Mouse (Mus musculus): ENCODE measurements around the gene Ildr2. TPM values are rescaled to one million over a fixed set of nuclear protein-coding genes. Genes with fewer than 3 reads are reported as not detected.

Gene Ildr2
- total RNA-seq (2023): 1.0 TPM

DNA sequence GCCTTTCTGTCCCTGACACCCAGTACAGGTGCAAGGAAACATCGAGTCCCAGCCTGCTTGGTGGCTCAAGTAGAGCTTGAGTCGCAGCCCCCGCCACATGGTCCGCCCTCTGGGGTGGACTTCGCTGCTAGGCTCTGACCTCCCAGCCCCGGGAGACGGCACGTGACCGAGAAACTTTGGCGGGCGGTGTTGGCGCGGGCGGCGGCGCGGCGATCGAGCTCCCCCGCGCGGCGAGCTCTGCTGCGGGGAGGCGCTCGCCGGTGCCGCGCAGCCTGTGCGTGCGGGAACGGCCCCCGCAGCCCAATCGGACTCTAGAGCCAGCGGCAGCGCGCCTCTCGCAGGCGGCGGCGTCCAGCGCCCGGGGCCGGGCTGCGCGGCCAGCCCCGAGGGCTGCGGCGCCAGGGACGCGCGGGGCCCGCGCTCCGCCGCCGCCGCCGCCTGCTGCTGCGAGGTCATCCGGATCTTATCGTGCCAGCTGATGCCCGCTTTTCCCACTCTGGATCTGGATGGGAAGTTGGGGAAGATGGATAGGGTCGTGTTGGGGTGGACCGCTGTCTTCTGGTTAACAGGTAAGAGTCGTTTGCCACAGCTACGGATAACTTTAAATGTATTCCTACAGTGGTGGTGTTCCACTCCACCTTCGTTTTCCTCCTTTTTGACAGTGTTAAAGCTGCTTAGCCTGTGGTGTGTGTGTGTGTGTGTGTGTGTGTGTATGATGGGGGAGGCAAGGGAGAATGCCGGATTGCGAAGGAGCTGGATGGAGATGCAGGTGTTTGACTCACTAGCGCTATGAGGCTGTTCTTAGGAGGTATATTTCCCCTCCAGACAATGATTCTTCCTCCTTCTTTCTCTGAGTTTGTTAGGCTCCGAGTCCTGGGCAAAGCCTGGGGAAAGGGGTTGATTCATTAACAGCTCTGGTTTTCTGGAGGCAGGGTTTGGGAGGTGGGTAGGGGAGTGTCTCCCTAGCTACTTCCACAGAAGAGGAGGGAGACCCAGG is at the start of gene Ildr2:
TSS of gene Ildr2 (plus strand) at position 242 of the 997 bp plus-strand sequence.

DNA sequence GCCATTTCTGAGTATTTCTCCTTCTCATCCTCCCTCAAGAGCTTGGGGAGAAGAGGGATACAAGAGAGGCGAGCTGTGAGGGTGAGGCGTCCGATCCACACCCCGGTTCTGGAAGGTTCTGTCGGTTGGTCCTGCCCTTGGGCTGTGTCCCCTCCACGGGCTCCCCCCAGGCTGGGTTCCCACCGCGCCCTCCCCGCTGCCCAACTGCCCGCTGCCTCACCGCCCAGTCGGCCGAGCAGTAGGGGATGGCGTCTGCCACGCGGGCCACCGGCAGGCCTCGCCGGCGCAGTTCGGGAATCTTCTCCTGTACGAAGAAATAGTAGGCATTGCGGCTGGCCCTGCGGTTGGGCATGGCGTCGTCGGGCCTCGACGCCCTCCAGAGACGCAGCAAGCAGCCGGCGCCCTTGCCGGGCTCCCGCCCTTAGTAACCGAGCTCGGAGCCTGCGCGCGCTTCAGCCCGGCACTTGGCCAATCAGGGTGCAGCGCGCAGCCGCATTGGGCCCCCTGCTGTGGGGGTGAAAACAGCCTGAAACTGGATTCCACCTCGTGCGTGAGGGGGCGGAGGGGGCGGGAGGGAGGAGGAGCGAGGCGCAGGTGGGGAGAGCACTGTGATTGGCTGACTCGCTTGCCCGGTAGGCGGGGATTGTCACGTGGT is 15.5 kb upstream of the Ildr2 start, which contains the start of gene Mael:
TSS of gene Mael (minus strand) at position 433 of the 655 bp plus-strand sequence.

Other genes with a start within 250 kb of the Ildr2 start
- not detected for gene Dusp27, start 126.2 kb upstream of the Ildr2 start, total RNA-seq (2023)
- gene Gpa33, start 123.9 kb upstream of the Ildr2 start, total RNA-seq (2023): not detected
- gene Mael, start 15.4 kb upstream of the Ildr2 start, total RNA-seq (2023): not detected
- gene Tada1, start 125.0 kb downstream of the Ildr2 start, total RNA-seq (2023): 28.6 TPM
- gene Pogk, start 155.7 kb downstream of the Ildr2 start, total RNA-seq (2023): 13.5 TPM
- not detected for gene Gm4846, start 243.4 kb downstream of the Ildr2 start, total RNA-seq (2023)